Mouse (Mus musculus) right cerebral cortex, adult 18-20 months (tissue): ENCODE data around the gene Gpr63.
"Not testable (repeated sequence)": the region's sequence is repeated elsewhere in the genome, so short reads cannot be mapped to it uniquely, and the experiment has no call there.

Experiments used
- DNase-seq: peaks from one replicate; pipeline ENCODE4 v3.0.0; 2022; ENCODE audit warnings: mixed read lengths

Gpr63 gene

GRCm38 (mm10) chr4:24966299-24966991 is at the start of gene Gpr63:
Gene Gpr63 (plus strand): TSS chr4:24966407.
- peak; percentile 83 for DNase-seq

- DNase-seq: no peak
These were observed 46.1 kb upstream of the Gpr63 start for GRCm38 (mm10) chr4:24920006-24920577.

- no peak for DNase-seq
These were observed 41.5 kb upstream of the Gpr63 start for GRCm38 (mm10) chr4:24924726-24925125.

- no peak for DNase-seq
These were observed 37.9 kb upstream of the Gpr63 start for GRCm38 (mm10) chr4:24928260-24928780.

- no peak for DNase-seq
These were observed 37.3 kb upstream of the Gpr63 start for GRCm38 (mm10) chr4:24928926-24929325.

GRCm38 (mm10) chr4:24942728-24943424 is 23.3 kb upstream of the Gpr63 start:
- peak; percentile 37 for DNase-seq

GRCm38 (mm10) chr4:24965918-24966298 is 299 bp upstream of the Gpr63 start:
- no peak for DNase-seq

- DNase-seq: no peak
These were observed 1.0 kb downstream of the Gpr63 start for GRCm38 (mm10) chr4:24967251-24967650.

GRCm38 (mm10) chr4:24978589-24978988 is 12.4 kb downstream of the Gpr63 start:
- no peak for DNase-seq

GRCm38 (mm10) chr4:24985612-24986011 is 19.4 kb downstream of the Gpr63 start:
- no peak for DNase-seq

GRCm38 (mm10) chr4:24991475-24991874 is 25.3 kb downstream of the Gpr63 start:
- no peak for DNase-seq

- not testable (repeated sequence) for DNase-seq
These were observed 43.1 kb downstream of the Gpr63 start for GRCm38 (mm10) chr4:25009328-25009727.

- no peak for DNase-seq
These were observed 45.6 kb downstream of the Gpr63 start for GRCm38 (mm10) chr4:25011780-25012179.

- DNase-seq: peak; percentile 23
These were observed 46.5 kb downstream of the Gpr63 start for GRCm38 (mm10) chr4:25012726-25013125.

GRCm38 (mm10) chr4:25015017-25015655 is 48.9 kb downstream of the Gpr63 start:
- DNase-seq: peak; percentile 10

- DNase-seq: no peak
These were observed 62.0 kb downstream of the Gpr63 start for GRCm38 (mm10) chr4:25028252-25028651.

GRCm38 (mm10) chr4:25028752-25029151 is 62.5 kb downstream of the Gpr63 start:
- no peak for DNase-seq

GRCm38 (mm10) chr4:25029875-25030274 is 63.7 kb downstream of the Gpr63 start:
- DNase-seq: peak; percentile 42

- DNase-seq: no peak
These were observed 69.1 kb downstream of the Gpr63 start for GRCm38 (mm10) chr4:25035158-25035791.

GRCm38 (mm10) chr4:25035806-25036205 is 69.6 kb downstream of the Gpr63 start:
- no peak for DNase-seq

GRCm38 (mm10) chr4:25037260-25037659 is 71.1 kb downstream of the Gpr63 start:
- DNase-seq: no peak

- not testable (repeated sequence) for DNase-seq
These were observed 89.3 kb downstream of the Gpr63 start for GRCm38 (mm10) chr4:25055541-25055940.
